Mouse (Mus musculus) heart, adult 2 months (tissue): ENCODE data around the gene Ubash3b. TPM values are rescaled to one million over a fixed set of nuclear protein-coding genes. Genes with fewer than 3 reads are reported as not detected.

Source experiments
- DNase-seq, 2 experiments: peaks; one replicate each; pipeline ENCODE4 v3.0.0; 2021
- H3K27ac ChIP-seq: fragments of 200-600 bp; 2 replicates; pipeline ENCODE4 v1.8.1; 2022
- H3K27me3 ChIP-seq: fragments of 200-500 bp; 2 replicates; pipeline ENCODE4 v1.6.1; 2012; ENCODE audit warnings: mild to moderate bottlenecking, low read length, inconsistent platforms, mixed read lengths; ENCODE audit not compliant: control insufficient read depth, insufficient read depth
- H3K36me3 ChIP-seq: fragments of 200-500 bp; 2 replicates; pipeline ENCODE4 v1.6.1; 2012; ENCODE audit warnings: low read length, inconsistent platforms; ENCODE audit not compliant: control insufficient read depth, insufficient read depth
- H3K4me1 ChIP-seq: fragments of 200-500 bp; 2 replicates; pipeline ENCODE4 v1.6.1; 2011; ENCODE audit warnings: low read length; ENCODE audit not compliant: control insufficient read depth, insufficient read depth
- H3K4me3 ChIP-seq: fragments of 200-600 bp; 2 replicates; pipeline ENCODE4 v1.8.1; 2022
- H3K79me2 ChIP-seq: fragments of 200-500 bp; replicated peaks from 2 replicates; pipeline ENCODE4 v1.6.1; 2012; ENCODE audit warnings: mild to moderate bottlenecking, inconsistent platforms, low read length, moderate library complexity, mixed read lengths; ENCODE audit not compliant: control insufficient read depth, insufficient read depth
- H3K9ac ChIP-seq: fragments of 200-500 bp; 2 replicates; pipeline ENCODE4 v1.6.1; 2012; ENCODE audit warnings: low read depth, mild to moderate bottlenecking, control low read depth, inconsistent platforms, low read length, mixed read lengths
- CTCF ChIP-seq: fragments of 200-600 bp; IDR thresholded peaks from 2 replicates; pipeline ENCODE4 v1.8.1; 2022; ENCODE audit warnings: antibody characterized with exemption, mild to moderate bottlenecking, moderate library complexity
- EP300 ChIP-seq: fragments of 200-500 bp; IDR thresholded peaks from 2 replicates; pipeline ENCODE4 v1.6.1; 2011; ENCODE audit warnings: low read depth, low read length, control low read depth; ENCODE audit not compliant: insufficient read depth
- POLR2A ChIP-seq: fragments of 200-500 bp; IDR thresholded peaks from 2 replicates; pipeline ENCODE4 v1.6.1; 2011; ENCODE audit warnings: mild to moderate bottlenecking, low read depth, low read length, control low read depth; ENCODE audit not compliant: insufficient read depth
- WGBS: fragments of 180-500 bp; shearing (Covaris S2); methylation state at CpG from one replicate; pipeline ENCODE4 v1.1.7; 2018; 5-methylcytosine and 5-hydroxymethylcytosine counted together
- intact Hi-C: fragments of 180-260 bp; cut with DNase I; formaldehyde crosslinking; loops from one replicate; pipeline ENCODE4 v1.15.1; 2025
- polyA plus RNA-seq: library from polyadenylated mRNA; depleted of rRNA; stranded (reverse); fragments of >200 nt; gene quantifications from 2 replicates; pipeline ENCODE4 v1.2.3, GENCODE M21; 2012
- total RNA-seq, 2 experiments: library from RNA; stranded (reverse); gene quantifications; 2 replicates each; pipeline ENCODE4 v1.2.3; 2021

Ubash3b gene
- total and polyA plus RNA-seq, 3 experiments: 1.5 to 1.9 (median 1.5) TPM

DNA sequence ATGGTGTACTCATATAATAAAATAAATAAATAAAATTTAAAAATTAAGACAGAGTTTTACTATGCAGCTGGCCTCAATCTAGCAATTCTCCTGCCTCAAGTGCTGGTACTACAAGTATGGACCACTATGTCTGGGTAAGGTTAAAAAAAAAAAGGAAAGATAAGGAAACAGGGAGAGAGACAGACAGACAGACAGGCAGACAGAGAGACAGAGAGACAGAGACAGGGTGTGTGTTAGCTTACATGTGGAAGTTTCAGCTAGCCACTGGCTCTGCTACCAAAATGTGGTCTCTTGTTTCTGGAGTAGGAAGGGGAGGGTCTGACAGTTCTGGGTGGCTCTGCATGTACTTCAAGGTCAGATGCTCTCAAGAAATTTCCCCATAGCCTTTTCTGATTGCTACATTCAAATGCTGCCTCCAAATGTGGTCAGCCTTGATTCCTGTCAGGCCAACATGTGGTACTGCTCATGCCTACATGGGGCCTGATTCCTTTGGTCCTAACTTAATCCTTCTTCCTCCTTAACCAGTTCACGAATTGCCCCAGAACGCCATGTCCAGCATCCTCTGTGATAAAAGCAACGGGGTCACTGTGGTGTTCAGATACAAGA, 89.5 kb downstream of the Ubash3b start:
- intact Hi-C loops: no loop called here
- H3K79me2 ChIP-seq: no peaks in the 10 kb centered on the region
- peaks cover 7% of the 10 kb centered on the region for H3K4me1 ChIP-seq
- H3K9ac ChIP-seq: no peak overlapping the region
- H3K36me3 ChIP-seq: no peaks in the 10 kb centered on the region
- no peaks in the 10 kb centered on the region for H3K27me3 ChIP-seq
- 54% methylated on average over 3 of the region's 3 CpGs for WGBS
- DNase-seq: no peak
- TF ChIP-seq POLR2A (no peak), CTCF (no peak), EP300 (no peak)
- no peak overlapping the region for H3K27ac ChIP-seq
- no peak overlapping the region for H3K4me3 ChIP-seq

DNA sequence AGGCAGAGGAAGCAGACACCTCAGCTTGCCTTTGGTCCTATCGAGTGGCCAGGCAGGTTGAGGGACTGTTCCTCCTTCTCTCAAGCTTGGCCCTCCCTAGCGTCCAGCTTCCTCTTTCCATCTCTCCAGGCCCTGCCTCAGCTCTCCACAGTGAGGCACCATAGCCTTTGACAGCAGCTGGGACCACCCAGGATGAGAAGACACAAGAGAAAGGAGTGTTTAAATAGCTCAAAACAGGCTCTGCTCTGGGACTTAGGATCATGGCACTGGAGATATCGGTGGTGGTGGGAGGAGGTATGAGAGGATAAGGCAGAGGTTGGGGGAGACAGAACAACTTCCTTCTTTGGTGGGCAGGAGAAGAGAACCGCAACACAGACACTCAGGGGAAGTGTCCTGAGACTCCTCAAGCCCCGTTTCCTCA, 90.7 kb downstream of the Ubash3b start:
- no peaks in the 10 kb centered on the region for H3K36me3 ChIP-seq
- no peaks in the 10 kb centered on the region for H3K27me3 ChIP-seq
- DNase-seq: peak in 1 of 2 experiments; percentile 56
- peaks cover 7% of the 10 kb centered on the region for H3K4me1 ChIP-seq
- WGBS: 49% methylated on average over 5 of the region's 5 CpGs
- intact Hi-C loops: no loop called here
- H3K9ac ChIP-seq: no peak overlapping the region
- no peak for TF ChIP-seq EP300
- no peak for TF ChIP-seq POLR2A
- TF ChIP-seq CTCF: no peak
- no peaks in the 10 kb centered on the region for H3K79me2 ChIP-seq
- H3K27ac ChIP-seq: no peak overlapping the region
- H3K4me3 ChIP-seq: no peak overlapping the region

DNA sequence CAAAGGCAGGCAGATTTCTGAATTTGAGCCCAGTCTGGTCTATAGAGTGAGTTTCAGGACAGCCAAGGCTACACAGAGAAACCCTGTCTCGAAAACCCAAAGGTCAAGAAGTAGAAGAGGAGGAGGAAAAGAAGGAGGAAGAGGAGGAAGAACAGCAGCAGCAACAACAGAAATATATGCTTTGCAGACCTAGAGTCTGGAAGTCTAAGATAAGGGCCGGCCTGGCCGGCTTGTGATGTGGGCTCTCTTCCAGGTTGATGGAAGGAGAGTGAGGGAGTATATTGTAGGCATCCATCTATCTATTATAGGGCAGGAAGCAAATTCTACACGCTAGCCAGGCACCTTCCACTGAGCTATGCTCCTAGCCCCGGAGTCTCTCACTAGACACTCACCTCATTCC, 92.0 kb downstream of the Ubash3b start:
- no peaks in the 10 kb centered on the region for H3K27me3 ChIP-seq
- no peak for TF ChIP-seq POLR2A
- no peak for TF ChIP-seq EP300
- no peak for TF ChIP-seq CTCF
- no peaks in the 10 kb centered on the region for H3K79me2 ChIP-seq
- H3K9ac ChIP-seq: no peak overlapping the region
- H3K36me3 ChIP-seq: no peaks in the 10 kb centered on the region
- no peak for DNase-seq
- H3K4me3 ChIP-seq: no peak overlapping the region
- no peak overlapping the region for H3K27ac ChIP-seq
- 33% methylated on average over 5 of the region's 5 CpGs for whole genome bisulfite sequencing
- peaks cover 7% of the 10 kb centered on the region for H3K4me1 ChIP-seq
- intact Hi-C loops: no loop called here

DNA sequence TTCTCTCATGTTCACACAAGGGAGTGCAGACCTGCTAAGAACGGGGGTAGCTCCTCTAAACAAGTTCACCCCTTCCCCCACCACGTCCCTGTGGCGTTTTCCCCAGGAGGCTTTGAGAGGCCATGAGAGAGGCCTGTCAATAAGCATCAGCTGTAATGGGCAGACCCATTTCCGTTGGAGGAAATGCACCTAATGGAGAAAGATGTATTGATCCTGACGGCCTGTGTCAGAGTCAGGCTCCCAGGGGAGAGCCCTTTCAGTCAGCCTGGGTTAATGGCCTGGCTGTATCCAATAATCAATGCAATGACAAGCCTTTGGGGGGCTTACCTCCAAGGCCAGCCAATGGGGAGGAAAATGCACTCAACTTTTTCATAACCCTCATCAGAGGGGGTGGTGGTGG, 100.1 kb downstream of the Ubash3b start:
- no peak overlapping the region for H3K27ac ChIP-seq
- H3K27me3 ChIP-seq: no peaks in the 10 kb centered on the region
- no peak overlapping the region for H3K9ac ChIP-seq
- 0 out of 2 replicates have a peak, but pooled peaks cover 2% of the 10 kb centered on the region for H3K4me1 ChIP-seq
- intact Hi-C loops: no loop called here
- no peak overlapping the region for H3K4me3 ChIP-seq
- 82% methylated on average over 5 of the region's 5 CpGs for WGBS
- TF ChIP-seq CTCF: no peak
- no peak for TF ChIP-seq EP300
- TF ChIP-seq POLR2A: no peak
- H3K79me2 ChIP-seq: no peaks in the 10 kb centered on the region
- no peaks in the 10 kb centered on the region for H3K36me3 ChIP-seq
- DNase-seq: no peak

DNA sequence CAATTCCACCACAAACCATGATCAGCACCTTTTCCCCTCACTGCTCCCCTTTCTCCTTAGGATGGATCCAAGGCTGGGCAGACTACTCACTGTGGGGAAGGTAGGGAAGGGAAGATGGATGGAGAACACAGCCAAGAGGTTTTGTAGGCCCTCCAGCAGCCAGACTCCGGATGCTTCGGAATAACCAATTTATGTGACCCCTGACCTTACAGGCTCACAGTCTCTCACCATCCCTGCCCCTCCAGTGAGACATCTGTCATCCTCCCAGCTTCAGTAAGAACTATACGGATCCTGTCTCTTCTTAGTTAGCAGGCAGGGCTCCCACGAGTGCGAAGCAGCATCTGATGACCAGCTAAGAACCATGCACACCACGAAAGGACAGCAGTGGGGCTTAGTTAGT, 100.9 kb downstream of the Ubash3b start:
- H3K4me1 ChIP-seq: 0 out of 2 replicates have a peak, but pooled peaks cover 2% of the 10 kb centered on the region
- H3K27ac ChIP-seq: no peak overlapping the region
- intact Hi-C loops: no loop called here
- no peaks in the 10 kb centered on the region for H3K27me3 ChIP-seq
- H3K9ac ChIP-seq: no peak overlapping the region
- H3K79me2 ChIP-seq: no peaks in the 10 kb centered on the region
- DNase-seq: no peak
- WGBS: 89% methylated on average over 6 of the region's 6 CpGs
- no peak overlapping the region for H3K4me3 ChIP-seq
- H3K36me3 ChIP-seq: no peaks in the 10 kb centered on the region
- TF ChIP-seq POLR2A (no peak), EP300 (no peak), CTCF (no peak)

DNA sequence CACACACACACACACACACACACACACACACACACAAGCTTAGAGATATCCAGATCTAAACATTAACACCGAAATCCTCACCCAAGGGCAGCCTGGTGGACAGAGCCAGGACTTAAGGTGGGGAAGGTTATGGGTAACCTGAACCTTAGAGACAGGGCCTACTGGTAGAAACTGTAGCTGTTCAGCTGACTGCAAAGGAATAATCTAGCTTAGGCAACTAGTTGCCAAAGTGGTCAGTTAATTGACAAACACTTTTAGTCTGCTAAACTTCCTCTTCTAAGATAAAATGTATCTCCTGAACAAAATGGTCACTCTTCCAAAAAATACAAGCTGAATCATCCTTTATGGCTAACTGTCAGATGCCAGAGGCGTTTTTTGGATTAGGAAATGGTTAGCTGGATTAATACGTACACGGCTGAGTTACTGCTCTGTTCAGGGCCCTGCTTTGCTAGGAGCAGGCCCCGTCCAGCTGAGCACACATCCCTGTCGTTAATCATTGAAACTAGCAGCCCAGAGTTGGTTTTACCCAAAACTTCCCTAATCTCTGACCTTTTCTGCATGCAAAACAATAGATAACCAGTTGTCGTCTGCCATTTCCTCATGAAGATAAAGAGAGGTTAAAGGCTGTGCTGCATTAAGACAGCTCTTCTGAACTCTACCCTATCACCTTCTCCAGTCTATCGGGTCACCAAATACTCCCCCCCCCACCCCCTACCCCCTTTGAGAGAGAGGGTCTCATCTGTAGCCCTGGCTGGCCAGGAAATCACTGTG, 102.5 kb downstream of the Ubash3b start:
- Histone ChIP-seq H3K4me3 (no peak overlapping the region), H3K36me3 (no peaks in the 10 kb centered on the region), H3K27me3 (no peaks in the 10 kb centered on the region), H3K27ac (no peak overlapping the region), H3K79me2 (no peaks in the 10 kb centered on the region), H3K4me1 (0 out of 2 replicates have a peak, but pooled peaks cover 2% of the 10 kb centered on the region), H3K9ac (no peak overlapping the region)
- WGBS: 61% methylated on average over 8 of the region's 8 CpGs
- intact Hi-C loops: no loop called here
- DNase-seq: no peak
- no peak for TF ChIP-seq CTCF
- no peak for TF ChIP-seq POLR2A
- no peak for TF ChIP-seq EP300
